Mouse (Mus musculus): ENCODE measurements around the gene Col4a3bp. TPM values are rescaled to one million over a fixed set of nuclear protein-coding genes. Genes with fewer than 3 reads are reported as not detected.

Gene Col4a3bp
- total and polyA plus RNA-seq, 3 experiments = 13.6 to 58.0 (median 57.5) TPM

DNA sequence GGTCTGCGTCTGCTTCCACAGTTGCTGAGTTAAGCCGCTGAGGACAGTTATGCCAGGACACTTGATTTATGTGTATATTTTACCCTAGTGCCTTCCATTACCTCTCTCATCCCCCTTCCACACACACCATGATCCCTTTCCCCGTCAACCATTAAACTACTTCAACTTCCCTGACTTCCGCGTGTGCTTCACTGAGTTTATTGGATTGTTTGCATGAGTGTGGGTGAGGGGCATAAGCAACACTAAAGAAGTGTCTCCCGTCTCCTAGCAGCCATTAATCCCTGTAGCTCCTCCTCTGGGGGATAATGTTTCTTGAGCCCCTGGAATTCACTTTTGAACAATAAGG is 28.6 kb downstream of the Col4a3bp start:
- DNase-seq (ENCODE audit: low spot score) = no peak
- Histone ChIP-seq H3K9me3 (replicated peaks) (no peaks in the 10 kb centered on the region), H3K27me3 (ENCODE audit: insufficient read depth, low read length) (no peaks in the 10 kb centered on the region), H3K4me3 (ENCODE audit: low read depth, low read length) (no peak overlapping the region), H3K4me1 (ENCODE audit: insufficient read depth, low read depth, low read length) (peaks cover 6% of the 10 kb centered on the region), H3K36me3 (replicated peaks) (peaks cover 33% of the 10 kb centered on the region)
- no peak for ATAC-seq (ENCODE audit: extremely low read depth, insufficient number of reproducible peaks, low FRiP score, poor library complexity, severe bottlenecking)
- no peak for TF ChIP-seq GATA2 (IDR thresholded peaks at IDR 0.05; ENCODE audit: borderline replicate concordance, low read depth, low read length)

DNA sequence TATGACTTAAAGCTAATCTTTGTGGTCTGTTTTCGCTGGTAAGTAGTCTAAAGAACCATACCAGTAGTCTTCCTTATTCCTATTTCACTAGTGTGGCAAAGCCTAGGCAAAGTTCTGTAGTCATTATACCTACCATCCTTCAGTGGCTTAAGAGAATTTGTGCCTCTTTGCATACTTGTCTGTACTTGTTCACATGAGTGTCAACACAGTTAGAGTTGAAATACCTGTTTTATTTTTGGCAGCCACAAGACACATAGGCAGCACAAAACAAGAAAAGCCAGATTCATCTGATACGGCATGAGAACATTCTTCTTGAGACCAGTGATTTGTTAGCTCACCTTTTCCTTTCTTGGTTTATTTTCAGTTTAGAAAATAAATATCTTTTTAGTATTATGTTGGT is 31.8 kb downstream of the Col4a3bp start:
- TF ChIP-seq POLR2AphosphoS5 (IDR thresholded peaks at IDR 0.05; ENCODE audit: insufficient replicate concordance, low read depth, low read length) (no peak), CTCF (IDR thresholded peaks at IDR 0.05; ENCODE audit: low read depth, low read length) (no peak), TAL1 (conservative IDR thresholded peaks at IDR 0.05; ENCODE audit: low read depth, low read length) (no peak), GATA2 (IDR thresholded peaks at IDR 0.05; ENCODE audit: borderline replicate concordance, low read depth, low read length) (no peak), GATA1 (IDR thresholded peaks at IDR 0.05; ENCODE audit: borderline replicate concordance, low read length) (no peak)
- DNase-seq (ENCODE audit: low spot score) (no peak), ATAC-seq (ENCODE audit: extremely low read depth, insufficient number of reproducible peaks, low FRiP score, poor library complexity, severe bottlenecking) (no peak)
- Histone ChIP-seq H3K9me3 (replicated peaks) (no peaks in the 10 kb centered on the region), H3K36me3 (replicated peaks) (peaks cover 20% of the 10 kb centered on the region), H3K27me3 (ENCODE audit: insufficient read depth, low read length) (no peaks in the 10 kb centered on the region), H3K4me1 (ENCODE audit: insufficient read depth, low read depth, low read length) (peaks cover 6% of the 10 kb centered on the region), H3K4me3 (ENCODE audit: low read depth, low read length) (no peak overlapping the region)

DNA sequence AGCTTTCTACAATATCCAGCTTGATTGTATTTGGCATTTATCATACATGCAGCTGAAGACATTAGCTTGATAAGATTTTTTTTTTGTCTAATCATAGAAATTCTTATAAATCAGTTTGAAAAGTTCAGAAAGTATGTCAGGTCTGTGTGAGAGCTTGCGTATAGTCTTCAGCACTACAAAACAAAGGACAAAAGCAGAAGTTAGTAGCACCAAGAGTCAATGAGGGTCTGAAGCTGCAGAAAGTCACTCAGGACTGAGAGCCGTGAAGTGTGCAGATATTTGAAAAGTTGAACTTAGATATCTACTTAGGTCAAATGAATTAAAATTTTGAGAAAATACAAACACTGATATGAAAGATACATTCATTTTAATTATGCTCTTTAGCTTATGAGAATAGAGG is 36.7 kb downstream of the Col4a3bp start:
- TF ChIP-seq CTCF (IDR thresholded peaks at IDR 0.05; ENCODE audit: low read depth, low read length) (no peak), POLR2AphosphoS5 (IDR thresholded peaks at IDR 0.05; ENCODE audit: insufficient replicate concordance, low read depth, low read length) (no peak), GATA2 (IDR thresholded peaks at IDR 0.05; ENCODE audit: borderline replicate concordance, low read depth, low read length) (no peak), TAL1 (conservative IDR thresholded peaks at IDR 0.05; ENCODE audit: low read depth, low read length) (no peak), GATA1 (IDR thresholded peaks at IDR 0.05; ENCODE audit: borderline replicate concordance, low read length) (no peak)
- Histone ChIP-seq H3K4me3 (ENCODE audit: low read depth, low read length) (no peak overlapping the region), H3K4me1 (ENCODE audit: insufficient read depth, low read depth, low read length) (peaks cover 10% of the 10 kb centered on the region), H3K36me3 (replicated peaks) (peaks cover 2% of the 10 kb centered on the region), H3K27me3 (ENCODE audit: insufficient read depth, low read length) (no peaks in the 10 kb centered on the region), H3K9me3 (replicated peaks) (no peaks in the 10 kb centered on the region)
- DNase-seq (ENCODE audit: low spot score) = no peak
- ATAC-seq (ENCODE audit: extremely low read depth, insufficient number of reproducible peaks, low FRiP score, poor library complexity, severe bottlenecking) = no peak

DNA sequence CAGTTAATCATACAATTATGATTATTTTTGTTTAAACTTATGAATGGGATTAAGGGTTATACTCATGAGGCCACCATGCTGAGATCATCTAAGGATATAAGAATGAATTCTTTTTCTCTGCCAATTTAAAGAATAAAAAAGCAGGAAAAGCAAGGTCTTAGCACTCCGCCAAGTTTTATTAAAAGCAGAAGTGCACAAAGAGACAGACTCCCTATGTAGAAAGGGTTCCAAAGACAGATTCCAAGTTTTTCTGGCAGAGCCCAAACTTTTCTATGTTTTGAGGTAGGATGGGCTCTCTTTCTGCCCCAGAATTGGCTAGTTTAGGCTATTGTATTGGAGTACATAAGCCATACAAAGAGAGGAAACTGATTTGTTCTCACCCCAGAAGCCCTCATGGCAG is 37.6 kb downstream of the Col4a3bp start:
- TF ChIP-seq TAL1 (conservative IDR thresholded peaks at IDR 0.05; ENCODE audit: low read depth, low read length) = no peak
- TF ChIP-seq CTCF (IDR thresholded peaks at IDR 0.05; ENCODE audit: low read depth, low read length) = no peak
- no peak for TF ChIP-seq GATA2 (IDR thresholded peaks at IDR 0.05; ENCODE audit: borderline replicate concordance, low read depth, low read length)
- no peak for TF ChIP-seq POLR2AphosphoS5 (IDR thresholded peaks at IDR 0.05; ENCODE audit: insufficient replicate concordance, low read depth, low read length)
- TF ChIP-seq GATA1 (IDR thresholded peaks at IDR 0.05; ENCODE audit: borderline replicate concordance, low read length) = no peak
- Histone ChIP-seq H3K36me3 (replicated peaks) (peaks cover 7% of the 10 kb centered on the region), H3K4me3 (ENCODE audit: low read depth, low read length) (no peak overlapping the region), H3K27me3 (ENCODE audit: insufficient read depth, low read length) (no peaks in the 10 kb centered on the region), H3K9me3 (replicated peaks) (no peaks in the 10 kb centered on the region), H3K4me1 (ENCODE audit: insufficient read depth, low read depth, low read length) (peaks cover 11% of the 10 kb centered on the region)
- DNase-seq (ENCODE audit: low spot score) = no peak
- ATAC-seq (ENCODE audit: extremely low read depth, insufficient number of reproducible peaks, low FRiP score, poor library complexity, severe bottlenecking) = no peak

DNA sequence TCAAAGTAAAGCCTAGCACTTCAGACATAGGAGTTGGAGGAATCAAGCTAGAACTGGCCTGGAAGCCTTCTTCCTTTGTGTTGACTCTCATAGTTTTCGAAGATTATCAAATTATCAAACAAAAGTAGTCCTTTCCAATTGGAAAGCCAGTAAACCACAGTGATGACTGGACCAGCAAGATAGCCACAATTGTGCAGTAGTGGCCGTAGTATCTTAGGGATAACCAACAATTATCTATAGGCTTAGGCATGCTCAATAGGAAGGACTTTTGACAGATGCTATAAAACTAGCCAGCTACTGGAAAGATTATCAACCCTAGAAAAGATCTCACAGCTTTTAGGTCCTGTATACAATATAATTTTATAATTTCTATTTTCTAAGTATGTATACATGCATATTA is 41.8 kb downstream of the Col4a3bp start:
- no peak for ATAC-seq (ENCODE audit: extremely low read depth, insufficient number of reproducible peaks, low FRiP score, poor library complexity, severe bottlenecking)
- no peak overlapping the region for H3K4me3 ChIP-seq (ENCODE audit: low read depth, low read length)
- DNase-seq (ENCODE audit: low spot score) = no peak
- no peaks in the 10 kb centered on the region for H3K27me3 ChIP-seq (ENCODE audit: insufficient read depth, low read length)
- TF ChIP-seq GATA2 (IDR thresholded peaks at IDR 0.05; ENCODE audit: borderline replicate concordance, low read depth, low read length) (no peak), CTCF (IDR thresholded peaks at IDR 0.05; ENCODE audit: low read depth, low read length) (no peak), TAL1 (conservative IDR thresholded peaks at IDR 0.05; ENCODE audit: low read depth, low read length) (no peak), POLR2AphosphoS5 (IDR thresholded peaks at IDR 0.05; ENCODE audit: insufficient replicate concordance, low read depth, low read length) (no peak), GATA1 (IDR thresholded peaks at IDR 0.05; ENCODE audit: borderline replicate concordance, low read length) (no peak)
- H3K36me3 ChIP-seq (replicated peaks) = peaks cover 15% of the 10 kb centered on the region
- H3K9me3 ChIP-seq (replicated peaks) = no peaks in the 10 kb centered on the region
- peaks cover 11% of the 10 kb centered on the region for H3K4me1 ChIP-seq (ENCODE audit: insufficient read depth, low read depth, low read length)

DNA sequence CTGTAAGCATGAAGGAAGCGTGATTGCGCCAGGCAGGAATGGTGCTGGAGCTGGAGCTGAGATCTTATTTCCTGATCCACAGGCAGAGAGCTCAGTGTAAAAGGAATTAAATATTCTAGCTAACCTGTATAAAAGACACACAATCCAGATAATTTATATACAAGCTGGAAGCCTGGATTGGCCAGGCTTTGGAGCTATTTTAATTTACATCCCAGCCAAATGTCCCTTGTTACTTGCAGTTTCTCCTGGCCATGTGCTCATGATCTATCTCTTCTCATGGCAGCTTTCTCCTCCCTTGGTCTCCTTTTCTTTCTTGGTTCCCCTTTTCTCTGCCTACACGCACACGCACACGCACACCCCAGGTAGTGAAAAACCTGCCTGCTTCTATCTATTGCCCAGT is 44.1 kb downstream of the Col4a3bp start:
- TF ChIP-seq GATA2 (IDR thresholded peaks at IDR 0.05; ENCODE audit: borderline replicate concordance, low read depth, low read length) (no peak), CTCF (IDR thresholded peaks at IDR 0.05; ENCODE audit: low read depth, low read length) (no peak), TAL1 (conservative IDR thresholded peaks at IDR 0.05; ENCODE audit: low read depth, low read length) (no peak), GATA1 (IDR thresholded peaks at IDR 0.05; ENCODE audit: borderline replicate concordance, low read length) (no peak), POLR2AphosphoS5 (IDR thresholded peaks at IDR 0.05; ENCODE audit: insufficient replicate concordance, low read depth, low read length) (no peak)
- DNase-seq (ENCODE audit: low spot score) (no peak), ATAC-seq (ENCODE audit: extremely low read depth, insufficient number of reproducible peaks, low FRiP score, poor library complexity, severe bottlenecking) (no peak)
- Histone ChIP-seq H3K9me3 (replicated peaks) (no peaks in the 10 kb centered on the region), H3K36me3 (replicated peaks) (peaks cover 18% of the 10 kb centered on the region), H3K4me3 (ENCODE audit: low read depth, low read length) (no peak overlapping the region), H3K4me1 (ENCODE audit: insufficient read depth, low read depth, low read length) (peaks cover 11% of the 10 kb centered on the region), H3K27me3 (ENCODE audit: insufficient read depth, low read length) (no peaks in the 10 kb centered on the region)

DNA sequence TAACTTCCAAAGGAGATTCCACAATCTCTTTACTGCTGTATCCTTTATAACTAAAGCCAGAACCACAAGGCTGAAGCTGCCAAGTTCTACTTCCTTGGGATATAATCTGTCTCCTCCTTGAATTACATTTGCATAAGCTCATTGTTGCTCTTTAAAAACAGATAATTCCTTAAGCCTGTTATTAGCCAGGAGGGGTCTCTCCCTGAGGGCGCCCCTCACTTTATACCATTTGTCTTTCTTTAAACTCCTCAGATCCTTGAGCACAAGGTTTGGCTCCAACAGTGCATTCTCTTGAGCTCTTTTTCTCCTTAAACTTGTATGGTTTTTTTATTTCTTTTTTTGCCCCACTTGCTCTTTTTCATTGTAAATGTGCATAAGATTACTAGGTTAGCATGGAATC is 46.2 kb downstream of the Col4a3bp start:
- DNase-seq (ENCODE audit: low spot score) (no peak), ATAC-seq (ENCODE audit: extremely low read depth, insufficient number of reproducible peaks, low FRiP score, poor library complexity, severe bottlenecking) (no peak)
- Histone ChIP-seq H3K9me3 (replicated peaks) (no peaks in the 10 kb centered on the region), H3K27me3 (ENCODE audit: insufficient read depth, low read length) (no peaks in the 10 kb centered on the region), H3K4me3 (ENCODE audit: low read depth, low read length) (no peak overlapping the region), H3K36me3 (replicated peaks) (peaks cover 22% of the 10 kb centered on the region), H3K4me1 (ENCODE audit: insufficient read depth, low read depth, low read length) (peaks cover 6% of the 10 kb centered on the region)
- TF ChIP-seq TAL1 (conservative IDR thresholded peaks at IDR 0.05; ENCODE audit: low read depth, low read length) = no peak
